Mouse (Mus musculus): ENCODE measurements around the gene Elovl7. TPM values are rescaled to one million over a fixed set of nuclear protein-coding genes. Genes with fewer than 3 reads are reported as not detected.
A peak's percentile ranks its signal among the peaks of the same experiment; 100 is the strongest.

Gene Elovl7
- polyA plus RNA-seq, 1 experiment: 0.51 TPM

DNA sequence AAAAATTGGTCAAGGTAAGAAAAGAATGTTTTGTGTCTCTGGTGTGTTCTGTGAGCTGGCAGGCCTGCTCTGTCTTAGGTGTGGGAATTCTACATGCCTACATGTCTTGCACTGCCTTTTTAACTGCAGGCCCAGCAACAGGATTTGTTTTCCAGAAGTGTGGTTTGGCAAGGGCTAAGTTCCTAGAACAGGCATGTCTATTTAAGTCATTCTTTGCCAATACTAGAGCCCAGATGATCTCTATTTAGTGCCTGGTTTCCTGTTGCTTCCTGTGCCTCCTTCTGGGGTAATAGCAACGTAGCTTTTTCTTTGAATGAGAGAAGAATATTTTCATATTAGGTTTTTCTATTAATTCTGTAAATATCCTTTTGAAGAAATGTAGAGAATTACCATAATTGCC lies 62.4 kb downstream of the Elovl7 start:
- Histone ChIP-seq H3K4me3 (ENCODE audit: insufficient read depth, poor library complexity, severe bottlenecking) (no peak overlapping the region), H3K79me3 (ENCODE audit: low read depth) (no peaks in the 10 kb centered on the region), H3ac (ENCODE audit: control insufficient read depth, insufficient read length, low read depth) (no peak overlapping the region), H3K79me2 (ENCODE audit: control insufficient read depth, insufficient read depth) (no peaks in the 10 kb centered on the region), H3K27me3 (ENCODE audit: control insufficient read depth, insufficient read depth, insufficient read length) (no peaks in the 10 kb centered on the region), H3K36me3 (ENCODE audit: control insufficient read depth, insufficient read depth) (no peaks in the 10 kb centered on the region)
- TF ChIP-seq CEBPB (IDR thresholded peaks at IDR 0.05; ENCODE audit: low read depth): no peak
- no peak for TF ChIP-seq USF1 (IDR thresholded peaks at IDR 0.05; ENCODE audit: low read depth)
- no peak for TF ChIP-seq FOSL1 (IDR thresholded peaks at IDR 0.05; ENCODE audit: insufficient read depth, low read length, poor library complexity, severe bottlenecking)
- TF ChIP-seq MYOG (IDR thresholded peaks at IDR 0.05; ENCODE audit: control insufficient read depth, extremely low read depth, insufficient read length): no peak
- no peak for TF ChIP-seq CTCF (IDR thresholded peaks at IDR 0.05; ENCODE audit: control insufficient read depth, insufficient read depth, insufficient read length)
- no peak for TF ChIP-seq MYOD1 (IDR thresholded peaks at IDR 0.05; ENCODE audit: control insufficient read depth, insufficient read length, low read depth)
- no peak for TF ChIP-seq MAX (IDR thresholded peaks at IDR 0.05)

DNA sequence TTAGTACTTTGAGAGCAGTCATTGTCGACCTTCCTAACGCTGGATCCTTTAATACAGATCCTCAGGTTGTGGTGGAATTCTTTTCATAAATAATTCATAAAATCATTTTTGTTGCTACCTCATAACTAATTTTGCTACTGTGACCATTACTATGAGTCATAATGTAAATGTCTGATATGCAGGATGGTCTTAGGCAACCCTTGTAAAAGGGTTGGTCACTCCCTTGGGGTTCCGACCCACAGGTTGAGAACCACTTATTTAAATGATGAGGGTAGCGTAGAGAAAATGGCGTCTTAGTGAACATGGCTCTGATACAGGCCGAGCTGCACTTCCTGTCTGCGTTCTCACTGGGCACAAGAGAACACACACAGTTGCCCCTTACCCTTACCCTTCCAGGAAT lies 63.1 kb downstream of the Elovl7 start:
- Histone ChIP-seq H3K79me2 (ENCODE audit: control insufficient read depth, insufficient read depth) (no peaks in the 10 kb centered on the region), H3ac (ENCODE audit: control insufficient read depth, insufficient read length, low read depth) (no peak overlapping the region), H3K79me3 (ENCODE audit: low read depth) (no peaks in the 10 kb centered on the region), H3K36me3 (ENCODE audit: control insufficient read depth, insufficient read depth) (no peaks in the 10 kb centered on the region), H3K27me3 (ENCODE audit: control insufficient read depth, insufficient read depth, insufficient read length) (no peaks in the 10 kb centered on the region), H3K4me3 (ENCODE audit: insufficient read depth, poor library complexity, severe bottlenecking) (no peak overlapping the region)
- no peak for TF ChIP-seq MAX (IDR thresholded peaks at IDR 0.05)
- TF ChIP-seq MYOG (IDR thresholded peaks at IDR 0.05; ENCODE audit: control insufficient read depth, extremely low read depth, insufficient read length): no peak
- no peak for TF ChIP-seq FOSL1 (IDR thresholded peaks at IDR 0.05; ENCODE audit: insufficient read depth, low read length, poor library complexity, severe bottlenecking)
- no peak for TF ChIP-seq CTCF (IDR thresholded peaks at IDR 0.05; ENCODE audit: control insufficient read depth, insufficient read depth, insufficient read length)
- TF ChIP-seq CEBPB (IDR thresholded peaks at IDR 0.05; ENCODE audit: low read depth): peak; percentile 64

- no peaks in the 10 kb centered on the region for H3K27me3 ChIP-seq (ENCODE audit: control insufficient read depth, insufficient read depth, insufficient read length)
- no peaks in the 10 kb centered on the region for H3K79me2 ChIP-seq (ENCODE audit: control insufficient read depth, insufficient read depth)
- no peaks in the 10 kb centered on the region for H3K79me3 ChIP-seq (ENCODE audit: low read depth)
- TF ChIP-seq CEBPB (IDR thresholded peaks at IDR 0.05; ENCODE audit: low read depth) (no peak), MYOD1 (IDR thresholded peaks at IDR 0.05; ENCODE audit: control insufficient read depth, insufficient read length, low read depth) (no peak), FOSL1 (IDR thresholded peaks at IDR 0.05; ENCODE audit: insufficient read depth, low read length, poor library complexity, severe bottlenecking) (no peak), MAX (IDR thresholded peaks at IDR 0.05) (no peak), MYOG (IDR thresholded peaks at IDR 0.05; ENCODE audit: control insufficient read depth, extremely low read depth, insufficient read length) (no peak), CTCF (IDR thresholded peaks at IDR 0.05; ENCODE audit: control insufficient read depth, insufficient read depth, insufficient read length) (no peak), USF1 (IDR thresholded peaks at IDR 0.05; ENCODE audit: low read depth) (no peak)
- no peaks in the 10 kb centered on the region for H3K36me3 ChIP-seq (ENCODE audit: control insufficient read depth, insufficient read depth)
- no peak overlapping the region for H3ac ChIP-seq (ENCODE audit: control insufficient read depth, insufficient read length, low read depth)
- no peak overlapping the region for H3K4me3 ChIP-seq (ENCODE audit: insufficient read depth, poor library complexity, severe bottlenecking)
Measured at GRCm38 (mm10) chr13:108278592-108278991, 64.4 kb downstream of the Elovl7 start.

GRCm38 (mm10) chr13:108284312-108284711 lies 70.1 kb downstream of the Elovl7 start:
- TF ChIP-seq MAX (IDR thresholded peaks at IDR 0.05) (no peak), MYOG (IDR thresholded peaks at IDR 0.05; ENCODE audit: control insufficient read depth, extremely low read depth, insufficient read length) (no peak), USF1 (IDR thresholded peaks at IDR 0.05; ENCODE audit: low read depth) (no peak), CEBPB (IDR thresholded peaks at IDR 0.05; ENCODE audit: low read depth) (no peak), MYOD1 (IDR thresholded peaks at IDR 0.05; ENCODE audit: control insufficient read depth, insufficient read length, low read depth) (no peak), FOSL1 (IDR thresholded peaks at IDR 0.05; ENCODE audit: insufficient read depth, low read length, poor library complexity, severe bottlenecking) (no peak), CTCF (IDR thresholded peaks at IDR 0.05; ENCODE audit: control insufficient read depth, insufficient read depth, insufficient read length) (no peak)
- no peak overlapping the region for H3K4me3 ChIP-seq (ENCODE audit: insufficient read depth, poor library complexity, severe bottlenecking)
- no peaks in the 10 kb centered on the region for H3K79me2 ChIP-seq (ENCODE audit: control insufficient read depth, insufficient read depth)
- H3K27me3 ChIP-seq (ENCODE audit: control insufficient read depth, insufficient read depth, insufficient read length): no peaks in the 10 kb centered on the region
- H3K36me3 ChIP-seq (ENCODE audit: control insufficient read depth, insufficient read depth): no peaks in the 10 kb centered on the region
- no peaks in the 10 kb centered on the region for H3K79me3 ChIP-seq (ENCODE audit: low read depth)
- no peak overlapping the region for H3ac ChIP-seq (ENCODE audit: control insufficient read depth, insufficient read length, low read depth)

DNA sequence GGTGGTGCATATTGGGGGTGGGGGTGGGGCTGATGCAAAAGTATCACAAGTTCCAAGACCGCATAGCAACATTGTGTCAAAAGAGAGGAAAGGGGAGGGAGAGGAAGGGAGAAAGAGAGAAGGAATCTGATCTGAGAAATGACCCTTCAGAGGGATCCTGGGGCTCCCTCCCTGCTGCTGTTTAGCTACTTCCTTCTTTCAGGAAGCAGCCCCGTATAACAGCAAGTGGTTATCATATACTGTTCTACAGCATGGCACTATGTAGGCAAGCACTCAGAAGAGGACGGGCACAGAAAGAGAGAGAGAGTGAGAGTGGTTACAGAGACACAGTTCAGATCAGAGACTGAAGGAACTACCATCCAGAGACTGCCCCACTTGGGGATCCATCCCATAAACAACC lies 73.7 kb downstream of the Elovl7 start:
- H3K4me3 ChIP-seq (ENCODE audit: insufficient read depth, poor library complexity, severe bottlenecking): no peak overlapping the region
- no peak for TF ChIP-seq CEBPB (IDR thresholded peaks at IDR 0.05; ENCODE audit: low read depth)
- no peak for TF ChIP-seq USF1 (IDR thresholded peaks at IDR 0.05; ENCODE audit: low read depth)
- TF ChIP-seq CTCF (IDR thresholded peaks at IDR 0.05; ENCODE audit: control insufficient read depth, insufficient read depth, insufficient read length): no peak
- no peak for TF ChIP-seq MAX (IDR thresholded peaks at IDR 0.05)
- no peak for TF ChIP-seq MYOD1 (IDR thresholded peaks at IDR 0.05; ENCODE audit: control insufficient read depth, insufficient read length, low read depth)
- no peak for TF ChIP-seq FOSL1 (IDR thresholded peaks at IDR 0.05; ENCODE audit: insufficient read depth, low read length, poor library complexity, severe bottlenecking)
- TF ChIP-seq MYOG (IDR thresholded peaks at IDR 0.05; ENCODE audit: control insufficient read depth, extremely low read depth, insufficient read length): no peak
- H3ac ChIP-seq (ENCODE audit: control insufficient read depth, insufficient read length, low read depth): no peak overlapping the region
- H3K79me3 ChIP-seq (ENCODE audit: low read depth): no peaks in the 10 kb centered on the region
- no peaks in the 10 kb centered on the region for H3K36me3 ChIP-seq (ENCODE audit: control insufficient read depth, insufficient read depth)
- no peaks in the 10 kb centered on the region for H3K27me3 ChIP-seq (ENCODE audit: control insufficient read depth, insufficient read depth, insufficient read length)
- no peaks in the 10 kb centered on the region for H3K79me2 ChIP-seq (ENCODE audit: control insufficient read depth, insufficient read depth)

GRCm38 (mm10) chr13:108289436-108289835 lies 75.2 kb downstream of the Elovl7 start:
- no peaks in the 10 kb centered on the region for H3K79me3 ChIP-seq (ENCODE audit: low read depth)
- no peaks in the 10 kb centered on the region for H3K27me3 ChIP-seq (ENCODE audit: control insufficient read depth, insufficient read depth, insufficient read length)
- no peak overlapping the region for H3ac ChIP-seq (ENCODE audit: control insufficient read depth, insufficient read length, low read depth)
- no peak for TF ChIP-seq MAX (IDR thresholded peaks at IDR 0.05)
- no peak overlapping the region for H3K4me3 ChIP-seq (ENCODE audit: insufficient read depth, poor library complexity, severe bottlenecking)
- no peaks in the 10 kb centered on the region for H3K79me2 ChIP-seq (ENCODE audit: control insufficient read depth, insufficient read depth)
- no peaks in the 10 kb centered on the region for H3K36me3 ChIP-seq (ENCODE audit: control insufficient read depth, insufficient read depth)

All from C2C12 (cell line).